7 mouse cellular contexts compared by ENCODE assay signal in genomic region chr11:49608938-49609867, GRCm38 (mm10). TPM values are rescaled to one million over a fixed set of nuclear protein-coding genes. Genes with fewer than 3 reads are reported as not detected.
A peak's percentile ranks its signal among the peaks of the same experiment; 100 is the strongest.
DNase-seq lines count a peak whose midpoint lies in the region; ATAC-seq and TF ChIP-seq lines count a peak whose summit lies in the region.
"Not testable (repeated sequence)": the region's sequence is repeated elsewhere in the genome, so short reads cannot be mapped to it uniquely, and the experiment has no call there.

TSS of gene Flt4 (plus strand) at chr11:49609263.

- not testable (repeated sequence) for TF ChIP-seq CTCF in hindbrain, postnatal 0 days (IDR thresholded peaks at IDR 0.05; ENCODE audit: low read depth)

- peak within 1 kb of the TSS; percentile 73 for H3K4me2 ChIP-seq in embryonic facial prominence, embryonic 15.5 days (replicated peaks)
- peak within 1 kb of the TSS; percentile 73 for H3K4me2 ChIP-seq in heart, embryonic 11.5 days
- peak within 1 kb of the TSS; percentile 59 for H3K4me2 ChIP-seq in hindbrain, postnatal 0 days (ENCODE audit: low read depth, low read length)
- H3K4me2 ChIP-seq in neural tube, embryonic 12.5 days (replicated peaks) = peak within 1 kb of the TSS; percentile 63

- DNase-seq in adrenal gland, postnatal 10 days = peak; percentile 66
- not testable (repeated sequence) for DNase-seq in hindbrain, postnatal 0 days (ENCODE audit: low spot score)
- DNase-seq in limb, embryonic 10.5 days (ENCODE audit: low spot score) = peak; percentile 54
- peak; percentile 37 for DNase-seq in lung, postnatal 10 days

- not testable (repeated sequence) for H3K27ac ChIP-seq in embryonic facial prominence, embryonic 15.5 days (replicated peaks); heart, embryonic 11.5 days (ENCODE audit: low read depth, low read length); hindbrain, postnatal 0 days; limb, embryonic 10.5 days; neural tube, embryonic 12.5 days

- ATAC-seq in embryonic facial prominence, embryonic 15.5 days (ENCODE audit: insufficient number of reproducible peaks, low FRiP score, low TSS enrichment, low read depth) = peak; percentile 68
- ATAC-seq in heart, embryonic 11.5 days (replicated peaks; ENCODE audit: insufficient number of reproducible peaks, low FRiP score, low TSS enrichment) = peak; percentile 77
- peak; percentile 79 for ATAC-seq in hindbrain, postnatal 0 days
- ATAC-seq in neural tube, embryonic 12.5 days (ENCODE audit: low FRiP score, low read depth) = peak; percentile 78

- H3K9me3 ChIP-seq in embryonic facial prominence, embryonic 15.5 days (replicated peaks); heart, embryonic 11.5 days (replicated peaks; ENCODE audit: control insufficient read depth, low read length); hindbrain, postnatal 0 days (ENCODE audit: low read length); limb, embryonic 10.5 days (replicated peaks); neural tube, embryonic 12.5 days: not testable (repeated sequence)

- not testable (repeated sequence) for H3K9ac ChIP-seq in embryonic facial prominence, embryonic 15.5 days; hindbrain, postnatal 0 days (replicated peaks; ENCODE audit: low read length); neural tube, embryonic 12.5 days
- H3K9ac ChIP-seq in heart, embryonic 11.5 days (ENCODE audit: low read depth, low read length) = peak within 1 kb of the TSS; percentile 56; the same call in 1 of the 2 replicates

- peaks cover 51% of the 10 kb centered on the region for H3K27me3 ChIP-seq in embryonic facial prominence, embryonic 15.5 days
- peaks cover 12% of the 10 kb centered on the region for H3K27me3 ChIP-seq in heart, embryonic 11.5 days (ENCODE audit: control insufficient read depth, insufficient read depth, low read length)
- H3K27me3 ChIP-seq in hindbrain, postnatal 0 days (ENCODE audit: insufficient read depth, low read length) = not testable (repeated sequence)
- peaks cover 72% of the 10 kb centered on the region for H3K27me3 ChIP-seq in limb, embryonic 10.5 days (ENCODE audit: low read depth, poor library complexity, severe bottlenecking)
- peaks cover 45% of the 10 kb centered on the region for H3K27me3 ChIP-seq in neural tube, embryonic 12.5 days (replicated peaks)

- 4% methylated on average over 59 of the region's 61 CpGs for WGBS in embryonic facial prominence, embryonic 15.5 days
- WGBS in heart, embryonic 11.5 days (ENCODE audit: insufficient replicate concordance) = 4% methylated on average over 48 of the region's 61 CpGs
- WGBS in hindbrain, postnatal 0 days = 8% methylated on average over 41 of the region's 61 CpGs
- WGBS in limb, embryonic 10.5 days = 6% methylated on average over 61 of the region's 61 CpGs
- 6% methylated on average over 58 of the region's 61 CpGs for WGBS in neural tube, embryonic 12.5 days

- not testable (repeated sequence) for H3K36me3 ChIP-seq in embryonic facial prominence, embryonic 15.5 days; heart, embryonic 11.5 days (ENCODE audit: control insufficient read depth, insufficient read depth, low read length); hindbrain, postnatal 0 days (ENCODE audit: insufficient read depth, low read length); limb, embryonic 10.5 days; neural tube, embryonic 12.5 days

- peak within 1 kb of the TSS; percentile 45 for H3K4me3 ChIP-seq in embryonic facial prominence, embryonic 15.5 days (replicated peaks)
- peak within 1 kb of the TSS; percentile 58 for H3K4me3 ChIP-seq in heart, embryonic 11.5 days (ENCODE audit: low read depth, low read length)
- peak within 1 kb of the TSS; percentile 38 for H3K4me3 ChIP-seq in hindbrain, postnatal 0 days (ENCODE audit: low read length)
- H3K4me3 ChIP-seq in limb, embryonic 10.5 days = peak within 1 kb of the TSS; percentile 55
- peak within 1 kb of the TSS; percentile 39 for H3K4me3 ChIP-seq in neural tube, embryonic 12.5 days

- H3K4me1 ChIP-seq in embryonic facial prominence, embryonic 15.5 days; heart, embryonic 11.5 days (ENCODE audit: control insufficient read depth, insufficient read depth, low read length); hindbrain, postnatal 0 days (ENCODE audit: insufficient read depth, low read length); neural tube, embryonic 12.5 days: not testable (repeated sequence)
- H3K4me1 ChIP-seq in limb, embryonic 10.5 days = peaks cover 10% of the 10 kb centered on the region

RNA-seq across cellular contexts. Expression of gene Flt4, which starts in this region (rescaled TPM):
- total RNA-seq in adrenal gland, postnatal 10 days (2021) = 10 to 100 TPM; 18.7 to 18.9 TPM
- polyA plus RNA-seq in embryonic facial prominence, embryonic 15.5 days (2015; fragmentation: Nextera tagmentation; extraction: Ambion mirVana) = 5.5 and 5.9 TPM in 2 replicates
- polyA plus RNA-seq in heart, embryonic 11.5 days (2014; fragmentation: Nextera tagmentation; extraction: Ambion mirVana) = 6.3 and 7.6 TPM in 2 replicates
- 2.5 and 3.7 TPM in 2 replicates for total RNA-seq in hindbrain, postnatal 0 days (2014; rRNA removed)
- polyA plus RNA-seq in hindbrain, postnatal 0 days (2015; fragmentation: Nextera tagmentation; extraction: Ambion mirVana) = 1.2 TPM in 2 replicates
- 6.4 and 6.6 TPM in 2 replicates for polyA plus RNA-seq in limb, embryonic 10.5 days (2016; fragmentation: Nextera tagmentation; extraction: Ambion mirVana)
- 2.4 and 2.8 TPM in 2 replicates for polyA plus RNA-seq in neural tube, embryonic 12.5 days (2016; fragmentation: Nextera tagmentation; extraction: Ambion mirVana)
